Mouse (Mus musculus): ENCODE data around the gene Gm3435.
"Not testable (repeated sequence)": the region's sequence is repeated elsewhere in the genome, so short reads cannot be mapped to it uniquely, and the experiment has no call there.

Gene Gm3435

GRCm38 (mm10) chr17:15041175-15041729 lies 31.3 kb downstream of the Gm3435 start, which contains the start of the genes Ermard, Tcte3 and Gm3448:
Gene Ermard (plus strand): TSS chr17:15041208.
Gene Tcte3 (minus strand): TSS chr17:15041488.
Gene Gm3448 (minus strand): TSS chr17:15041537.
- peak in 1 of 2 experiments; percentile 54 for DNase-seq

- DNase-seq: not testable (repeated sequence)
Observed at GRCm38 (mm10) chr17:15050338-15050737, 40.4 kb downstream of the Gm3435 start.

GRCm38 (mm10) chr17:15052766-15053165 lies 42.8 kb downstream of the Gm3435 start:
- not testable (repeated sequence) for DNase-seq

- DNase-seq: not testable (repeated sequence)
Observed at GRCm38 (mm10) chr17:15053183-15053828, 43.3 kb downstream of the Gm3435 start.

GRCm38 (mm10) chr17:15053829-15054200 lies 43.8 kb downstream of the Gm3435 start:
- DNase-seq: not testable (repeated sequence)

GRCm38 (mm10) chr17:15055925-15056324 lies 45.9 kb downstream of the Gm3435 start:
- DNase-seq: no peak

GRCm38 (mm10) chr17:15058161-15058591 lies 48.2 kb downstream of the Gm3435 start:
- DNase-seq: no peak

- no peak for DNase-seq
Observed at GRCm38 (mm10) chr17:15059646-15060045, 49.7 kb downstream of the Gm3435 start.

GRCm38 (mm10) chr17:15060356-15060755 lies 50.4 kb downstream of the Gm3435 start:
- no peak for DNase-seq

GRCm38 (mm10) chr17:15065391-15066024 lies 55.5 kb downstream of the Gm3435 start:
- peak; percentile 69 to 77 for DNase-seq

GRCm38 (mm10) chr17:15066066-15066465 lies 56.1 kb downstream of the Gm3435 start:
- DNase-seq: peak in 1 of 2 experiments; percentile 3

- peak; percentile 31 to 37 for DNase-seq
Observed at GRCm38 (mm10) chr17:15066911-15067310, 56.9 kb downstream of the Gm3435 start.

- peak; percentile 46 to 56 for DNase-seq
Observed at GRCm38 (mm10) chr17:15068040-15068792, 58.2 kb downstream of the Gm3435 start.

GRCm38 (mm10) chr17:15069124-15069523 lies 59.1 kb downstream of the Gm3435 start:
- peak; percentile 30 to 61 for DNase-seq

All from kidney, postnatal 36 days (tissue).